Mouse (Mus musculus): ENCODE data around the gene Rbbp8nl.

DNA sequence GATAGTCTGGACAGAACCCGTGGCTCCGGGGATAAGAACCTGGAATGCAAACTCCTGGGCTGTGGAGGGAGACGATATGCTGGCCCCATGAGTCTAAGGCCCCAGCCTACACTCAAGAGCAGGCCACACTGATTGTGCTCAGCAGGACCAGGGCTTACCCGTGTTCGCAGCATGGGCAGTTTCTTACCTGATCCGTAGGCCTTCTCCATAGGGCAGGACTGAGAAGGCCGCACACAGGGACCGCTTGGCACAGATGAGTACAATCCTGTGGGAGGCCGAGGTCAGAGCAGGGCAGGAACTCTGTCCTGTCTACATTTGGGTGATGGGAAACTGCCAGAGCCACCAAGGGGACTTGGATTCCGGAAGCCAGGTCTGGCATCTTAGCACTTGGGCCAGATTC is 26.8 kb downstream of the Rbbp8nl start:
- TF ChIP-seq CTCF (IDR thresholded peaks at IDR 0.05; ENCODE audit: control insufficient read depth, insufficient read depth, insufficient replicate concordance, low read depth, low read length) (no peak), POLR2A (IDR thresholded peaks at IDR 0.05; ENCODE audit: control insufficient read depth, low read depth, low read length) (no peak)
